ENCODE assay signal across 27 mouse cellular contexts in genomic region chr7:58032111-58032510, GRCm38 (mm10).
DNase-seq lines count a peak whose midpoint lies in the region; ATAC-seq and TF ChIP-seq lines count a peak whose summit lies in the region.
"Had no signal": no experiment of that assay in that cellular context is flagged by ENCODE, and none has a peak within 500 bp of the region (broad histone marks: within the 10 kb centered on the region; RNA-seq: fewer than 3 reads in every experiment).

No protein-coding gene starts in this region.

- no peaks in the 10 kb centered on the region for H3K27me3 ChIP-seq in embryonic facial prominence, embryonic 10.5 days (replicated peaks; ENCODE audit: low read depth, poor library complexity, severe bottlenecking)
- H3K27me3 ChIP-seq: CH12.LX; embryonic facial prominence, embryonic 15.5 days; heart, embryonic 15.5 days; limb, embryonic 15.5 days; megakaryocyte, embryonic 14.5 days; midbrain, embryonic 13.5 days; Patski had no signal

- DNase-seq in frontal cortex, postnatal 36 days (ENCODE audit: low spot score in 2 of 2) = peak; percentile 1 to 23
- DNase-seq in frontal cortex, postnatal 25 days (ENCODE audit: low spot score in 2 of 2) = no peak
- DNase-seq in brain, embryonic 14.5 days (ENCODE audit: low read depth) = peak; percentile 19
- peak; percentile 78 to 90 for DNase-seq in layer of hippocampus, adult 18-20 months (ENCODE audit: low spot score in 2 of 2)
- DNase-seq in layer of hippocampus, postnatal 14 days (ENCODE audit: low spot score in 2 of 2) = peak; percentile 39 to 91
- no peak for DNase-seq in embryonic facial prominence, embryonic 10.5 days (ENCODE audit: low spot score)
- DNase-seq: adrenal gland, adult 2 months; B cell, adult 2 months; cerebellum, adult 8-10 months; cerebellum, postnatal 36 days; heart, postnatal 4 days; kidney, postnatal 25 days; lung, embryonic 14.5 days; thymus, postnatal 25 days had no signal

- no peaks in the 10 kb centered on the region for H3K9me3 ChIP-seq in embryonic facial prominence, embryonic 10.5 days
- H3K9me3 ChIP-seq: embryonic facial prominence, embryonic 15.5 days; G1E; heart, embryonic 15.5 days; limb, embryonic 15.5 days; megakaryocyte, embryonic 14.5 days; midbrain, embryonic 13.5 days had no signal

- 90% methylated on average over 1 of the region's 1 CpGs for WGBS in embryonic facial prominence, embryonic 10.5 days

- ATAC-seq in megakaryocyte, adult 5-6 weeks (ENCODE audit: poor library complexity, severe bottlenecking) = no peak
- ATAC-seq: hindbrain, postnatal 0 days; intestine, embryonic 16.5 days; midbrain, embryonic 13.5 days; Patski had no signal

- TF ChIP-seq POLR2A in brain, embryonic 14.5 days (IDR thresholded peaks at IDR 0.05; ENCODE audit: borderline replicate concordance, extremely low read depth, insufficient read depth, insufficient read length, poor library complexity, severe bottlenecking) = no peak

- no peak for TF ChIP-seq CTCF in brain, embryonic 14.5 days (IDR thresholded peaks at IDR 0.05; ENCODE audit: borderline replicate concordance, extremely low read depth, insufficient read depth, insufficient read length)

- H3K36me3 ChIP-seq in embryonic facial prominence, embryonic 10.5 days (replicated peaks) = no peaks in the 10 kb centered on the region
- H3K36me3 ChIP-seq: embryonic facial prominence, embryonic 15.5 days; G1E; heart, embryonic 15.5 days; limb, embryonic 15.5 days; midbrain, embryonic 13.5 days had no signal

- H3K4me1 ChIP-seq in embryonic facial prominence, embryonic 10.5 days = no peaks in the 10 kb centered on the region
- H3K4me1 ChIP-seq: embryonic facial prominence, embryonic 15.5 days; heart, embryonic 15.5 days; limb, embryonic 15.5 days; megakaryocyte, embryonic 14.5 days; midbrain, embryonic 13.5 days had no signal

- H3K4me3 ChIP-seq in embryonic facial prominence, embryonic 10.5 days = no peak overlapping the region
- H3K4me3 ChIP-seq: embryonic facial prominence, embryonic 15.5 days; heart, embryonic 15.5 days; left cerebral cortex, adult 2 months; limb, embryonic 15.5 days; megakaryocyte, embryonic 14.5 days; midbrain, embryonic 13.5 days had no signal

- H3K27ac ChIP-seq in embryonic facial prominence, embryonic 10.5 days (replicated peaks) = no peak overlapping the region
- H3K27ac ChIP-seq: embryonic facial prominence, embryonic 15.5 days; heart, embryonic 15.5 days; hindbrain, postnatal 0 days; left cerebral cortex, adult 2 months; limb, embryonic 15.5 days; liver, embryonic 14.5 days; midbrain, embryonic 13.5 days had no signal

Comparison
In these comparisons a context has a peak if more than half of its experiments do, and no peak if none do; other contexts are left out.
1. DNase-seq: peak in frontal cortex, postnatal 36 days (2 of 2), brain, embryonic 14.5 days (single experiment), layer of hippocampus, adult 18-20 months (2 of 2) and layer of hippocampus, postnatal 14 days (2 of 2); none in frontal cortex, postnatal 25 days (0 of 2) and embryonic facial prominence, embryonic 10.5 days (single experiment).